Mouse (Mus musculus): ENCODE data around the gene Efcab11. TPM values are rescaled to one million over a fixed set of nuclear protein-coding genes. Genes with fewer than 3 reads are reported as not detected.
"Not testable (repeated sequence)": the region's sequence is repeated elsewhere in the genome, so short reads cannot be mapped to it uniquely, and the experiment has no call there.

Efcab11 gene
- polyA plus RNA-seq, 1 experiment from 2014 or later = 8.3 TPM

DNA sequence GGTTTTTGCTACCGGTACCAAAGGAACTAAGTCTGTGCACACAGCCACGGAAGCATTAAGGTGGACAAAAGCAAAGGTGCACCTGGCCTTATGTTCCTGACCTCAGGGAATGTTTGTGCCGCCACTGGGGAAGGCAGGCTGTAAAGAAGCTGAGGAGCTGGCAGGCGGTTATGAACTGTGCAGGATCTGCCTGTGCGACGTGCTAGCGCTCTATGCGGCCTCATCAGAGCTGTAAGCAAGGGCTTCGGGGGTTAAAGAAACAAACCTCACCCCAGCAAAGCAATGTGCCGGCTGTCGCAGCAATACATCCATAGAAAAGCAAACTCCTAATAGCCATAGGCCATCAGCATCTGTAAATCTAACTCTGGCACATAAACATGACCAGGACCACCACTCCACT is 46.1 kb downstream of the Efcab11 start:
- no peak for ATAC-seq (replicated peaks; ENCODE audit: insufficient number of reproducible peaks, insufficient read depth, low FRiP score, low read depth)
- no peak overlapping the region for H3K9ac ChIP-seq
- no peak overlapping the region for H3K4me2 ChIP-seq
- H3K36me3 ChIP-seq = no peaks in the 10 kb centered on the region
- no peak overlapping the region for H3K27ac ChIP-seq
- no peaks in the 10 kb centered on the region for H3K4me1 ChIP-seq (replicated peaks)
- H3K9me3 ChIP-seq (replicated peaks) = no peaks in the 10 kb centered on the region
- H3K27me3 ChIP-seq = no peaks in the 10 kb centered on the region
- no peak overlapping the region for H3K4me3 ChIP-seq
- 85% methylated on average over 11 of the region's 11 CpGs for WGBS

DNA sequence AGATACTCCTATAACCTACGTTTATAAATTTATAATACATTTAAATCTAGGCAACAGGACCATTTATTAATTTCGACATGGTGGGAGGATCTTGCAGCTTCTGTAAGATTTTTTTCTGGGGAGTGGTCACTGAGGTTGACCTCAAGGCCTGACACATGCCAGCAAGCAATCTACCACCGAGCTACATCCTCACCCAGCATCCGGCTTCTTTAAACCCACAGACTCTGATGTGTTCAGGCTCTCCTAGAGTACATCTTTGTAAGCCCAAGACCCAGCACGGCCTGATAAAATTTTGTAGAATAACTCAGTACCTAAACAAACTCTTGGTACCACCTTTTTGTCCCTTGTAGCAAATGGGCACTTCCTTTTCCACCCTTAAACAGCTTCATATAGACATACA is 46.7 kb downstream of the Efcab11 start:
- Histone ChIP-seq H3K4me2 (no peak overlapping the region), H3K27me3 (no peaks in the 10 kb centered on the region), H3K4me3 (no peak overlapping the region), H3K4me1 (replicated peaks) (no peaks in the 10 kb centered on the region), H3K9me3 (replicated peaks) (no peaks in the 10 kb centered on the region), H3K36me3 (no peaks in the 10 kb centered on the region), H3K9ac (no peak overlapping the region), H3K27ac (no peak overlapping the region)
- WGBS = 82% methylated on average over 5 of the region's 5 CpGs
- ATAC-seq (replicated peaks; ENCODE audit: insufficient number of reproducible peaks, insufficient read depth, low FRiP score, low read depth) = no peak

- H3K4me3 ChIP-seq = no peak overlapping the region
- H3K9me3 ChIP-seq (replicated peaks) = no peaks in the 10 kb centered on the region
- WGBS = 82% methylated on average over 20 of the region's 20 CpGs
- no peaks in the 10 kb centered on the region for H3K4me1 ChIP-seq (replicated peaks)
- no peak overlapping the region for H3K27ac ChIP-seq
- H3K4me2 ChIP-seq = no peak overlapping the region
- H3K9ac ChIP-seq = no peak overlapping the region
- no peaks in the 10 kb centered on the region for H3K27me3 ChIP-seq
- ATAC-seq (replicated peaks; ENCODE audit: insufficient number of reproducible peaks, insufficient read depth, low FRiP score, low read depth) = no peak
- no peaks in the 10 kb centered on the region for H3K36me3 ChIP-seq
Observed at GRCm38 (mm10) chr12:99836404-99837131, 47.7 kb downstream of the Efcab11 start.

DNA sequence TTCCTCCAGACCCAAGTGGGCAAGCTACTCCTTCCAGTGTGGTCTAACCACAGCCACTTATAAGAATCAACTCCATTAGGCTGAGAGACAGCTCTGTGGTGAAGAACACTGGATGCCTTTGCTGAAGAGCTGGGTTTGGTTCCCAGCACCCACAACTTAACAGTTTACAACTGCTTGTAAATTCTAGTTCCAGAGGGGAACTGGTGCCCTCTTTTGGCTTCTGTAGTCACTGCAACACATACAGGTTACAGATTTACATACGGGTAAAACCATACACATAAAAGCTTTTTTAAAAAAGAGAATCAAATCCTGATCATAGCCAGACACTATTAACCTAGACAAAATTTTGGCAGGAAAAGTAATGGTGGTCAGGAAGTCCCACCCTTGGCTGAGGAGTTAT is 50.8 kb downstream of the Efcab11 start:
- H3K27me3 ChIP-seq = no peaks in the 10 kb centered on the region
- H3K27ac ChIP-seq = no peak overlapping the region
- 94% methylated on average over 1 of the region's 1 CpGs for WGBS
- no peak overlapping the region for H3K4me2 ChIP-seq
- ATAC-seq (replicated peaks; ENCODE audit: insufficient number of reproducible peaks, insufficient read depth, low FRiP score, low read depth) = no peak
- H3K4me3 ChIP-seq = no peak overlapping the region
- H3K4me1 ChIP-seq (replicated peaks) = no peaks in the 10 kb centered on the region
- no peak overlapping the region for H3K9ac ChIP-seq
- H3K9me3 ChIP-seq (replicated peaks) = no peaks in the 10 kb centered on the region
- H3K36me3 ChIP-seq = no peaks in the 10 kb centered on the region

GRCm38 (mm10) chr12:99822591-99822990 is 61.6 kb downstream of the Efcab11 start:
- H3K27me3 ChIP-seq = no peaks in the 10 kb centered on the region
- no peaks in the 10 kb centered on the region for H3K9me3 ChIP-seq (replicated peaks)
- H3K9ac ChIP-seq = no peak overlapping the region
- peaks cover 9% of the 10 kb centered on the region for H3K4me1 ChIP-seq (replicated peaks)
- WGBS = 78% methylated on average over 4 of the region's 4 CpGs
- H3K36me3 ChIP-seq = no peaks in the 10 kb centered on the region
- H3K27ac ChIP-seq = no peak overlapping the region; the same call in 1 of the 2 replicates
- H3K4me2 ChIP-seq = peak overlapping the region; percentile 24; the same call in 1 of the 2 replicates
- no peak overlapping the region for H3K4me3 ChIP-seq
- ATAC-seq (replicated peaks; ENCODE audit: insufficient number of reproducible peaks, insufficient read depth, low FRiP score, low read depth) = no peak

GRCm38 (mm10) chr12:99821309-99821934 is 62.8 kb downstream of the Efcab11 start:
- Histone ChIP-seq H3K9ac (no peak overlapping the region), H3K4me2 (no peak overlapping the region), H3K9me3 (replicated peaks) (no peaks in the 10 kb centered on the region), H3K36me3 (no peaks in the 10 kb centered on the region), H3K4me1 (replicated peaks) (peaks cover 9% of the 10 kb centered on the region), H3K4me3 (no peak overlapping the region), H3K27ac (no peak overlapping the region), H3K27me3 (no peaks in the 10 kb centered on the region)
- 68% methylated on average over 12 of the region's 12 CpGs for WGBS
- no peak for ATAC-seq (replicated peaks; ENCODE audit: insufficient number of reproducible peaks, insufficient read depth, low FRiP score, low read depth)

DNA sequence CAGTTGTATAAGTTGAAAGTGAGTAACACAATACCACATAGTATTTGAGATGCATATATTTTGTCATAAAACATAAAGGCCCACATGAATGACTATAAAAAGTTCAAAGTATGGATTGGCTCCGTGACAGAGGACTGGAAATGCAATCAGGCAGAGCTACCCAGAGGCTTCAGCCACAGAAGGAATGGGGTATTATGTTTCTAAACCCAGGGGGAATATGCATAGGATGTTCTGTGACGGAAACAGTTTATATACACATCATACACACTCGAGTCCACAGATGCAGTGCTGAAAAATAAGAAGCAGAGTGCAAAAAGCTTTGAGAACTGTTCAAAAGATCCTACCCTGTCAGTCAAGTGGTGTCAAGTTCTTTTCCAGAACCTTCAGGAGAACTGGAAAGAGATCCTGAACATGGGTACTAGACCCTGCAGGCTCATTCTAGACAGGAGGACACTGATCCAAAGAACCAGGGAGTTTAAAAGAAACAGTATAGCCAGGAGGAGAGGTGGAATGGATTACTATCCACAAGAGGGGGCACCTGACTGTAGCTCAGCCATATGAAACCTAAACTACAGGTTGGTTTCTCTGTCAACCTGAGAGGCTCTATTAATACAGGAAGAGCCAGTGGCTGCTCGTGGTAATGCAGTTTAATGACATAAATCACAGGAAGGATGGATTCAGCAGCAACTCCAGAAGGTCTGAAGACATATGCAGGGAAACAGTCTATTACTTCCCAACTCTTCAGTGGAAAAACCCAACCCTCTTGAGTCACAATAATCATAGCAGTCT is 64.9 kb downstream of the Efcab11 start:
- WGBS = 68% methylated on average over 4 of the region's 4 CpGs
- Histone ChIP-seq H3K9ac (no peak overlapping the region), H3K4me1 (replicated peaks) (peaks cover 9% of the 10 kb centered on the region), H3K36me3 (no peaks in the 10 kb centered on the region), H3K9me3 (replicated peaks) (no peaks in the 10 kb centered on the region), H3K4me2 (no peak overlapping the region), H3K27ac (no peak overlapping the region), H3K27me3 (no peaks in the 10 kb centered on the region), H3K4me3 (no peak overlapping the region)
- no peak for ATAC-seq (replicated peaks; ENCODE audit: insufficient number of reproducible peaks, insufficient read depth, low FRiP score, low read depth)

- not testable (repeated sequence) for H3K27ac ChIP-seq; H3K4me1 ChIP-seq (replicated peaks); H3K4me3 ChIP-seq; H3K9ac ChIP-seq; ATAC-seq (replicated peaks; ENCODE audit: insufficient number of reproducible peaks, insufficient read depth, low FRiP score, low read depth); H3K4me2 ChIP-seq; H3K27me3 ChIP-seq; H3K36me3 ChIP-seq; H3K9me3 ChIP-seq (replicated peaks)
- 93% methylated on average over 16 of the region's 16 CpGs for WGBS
Observed at GRCm38 (mm10) chr12:99818006-99818405, 66.2 kb downstream of the Efcab11 start.

DNA sequence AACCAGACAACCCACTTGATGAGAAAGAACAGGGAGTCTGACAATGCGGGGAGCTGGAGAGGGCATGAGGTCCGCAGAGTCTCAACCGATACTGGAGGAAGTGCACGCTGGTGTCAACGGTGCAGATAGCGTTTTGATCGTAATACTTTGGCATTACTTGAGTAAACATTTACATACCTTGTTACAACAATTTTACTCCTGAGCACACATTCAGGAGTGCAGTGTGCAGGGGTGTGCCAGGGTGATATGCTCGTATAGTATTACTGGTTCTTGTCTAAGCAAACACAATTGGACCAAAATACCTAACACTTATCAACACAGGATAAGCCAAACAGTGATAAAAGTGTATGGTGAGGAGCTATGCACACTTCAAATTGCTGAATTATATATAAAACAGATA is 69.0 kb downstream of the Efcab11 start:
- H3K27ac ChIP-seq = no peak overlapping the region
- WGBS = 77% methylated on average over 8 of the region's 8 CpGs
- no peak overlapping the region for H3K4me3 ChIP-seq
- no peaks in the 10 kb centered on the region for H3K36me3 ChIP-seq
- no peak overlapping the region for H3K9ac ChIP-seq
- no peak for ATAC-seq (replicated peaks; ENCODE audit: insufficient number of reproducible peaks, insufficient read depth, low FRiP score, low read depth)
- no peak overlapping the region for H3K4me2 ChIP-seq
- H3K27me3 ChIP-seq = no peaks in the 10 kb centered on the region
- no peaks in the 10 kb centered on the region for H3K4me1 ChIP-seq (replicated peaks)
- H3K9me3 ChIP-seq (replicated peaks) = no peaks in the 10 kb centered on the region

DNA sequence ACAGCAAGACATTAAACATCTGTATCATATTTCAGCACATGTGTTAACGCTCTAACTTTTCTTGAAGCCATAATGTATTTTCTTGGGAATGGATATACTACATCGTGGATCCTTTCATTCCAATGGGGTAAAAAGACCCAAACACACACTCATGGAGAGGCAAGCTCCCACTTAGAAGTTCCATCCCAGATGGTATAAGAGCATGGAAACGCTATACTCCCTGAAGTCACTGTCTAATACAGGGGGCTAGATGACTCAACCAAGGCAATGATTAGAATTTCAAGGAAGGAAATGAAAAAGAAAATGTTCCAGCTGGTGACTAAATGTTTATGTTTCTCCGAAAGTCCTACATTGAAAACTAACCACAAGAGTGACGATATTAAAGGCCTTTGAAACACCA is 76.3 kb downstream of the Efcab11 start:
- Histone ChIP-seq H3K27me3 (no peaks in the 10 kb centered on the region), H3K9ac (no peak overlapping the region), H3K4me3 (no peak overlapping the region), H3K36me3 (no peaks in the 10 kb centered on the region), H3K9me3 (replicated peaks) (no peaks in the 10 kb centered on the region), H3K27ac (no peak overlapping the region), H3K4me2 (no peak overlapping the region), H3K4me1 (replicated peaks) (no peaks in the 10 kb centered on the region)
- ATAC-seq (replicated peaks; ENCODE audit: insufficient number of reproducible peaks, insufficient read depth, low FRiP score, low read depth) = no peak
- WGBS = 74% methylated on average over 5 of the region's 5 CpGs

GRCm38 (mm10) chr12:99806741-99807140 is 77.5 kb downstream of the Efcab11 start:
- not testable (repeated sequence) for H3K4me1 ChIP-seq (replicated peaks); H3K27me3 ChIP-seq; H3K9me3 ChIP-seq (replicated peaks); H3K4me2 ChIP-seq; H3K4me3 ChIP-seq; ATAC-seq (replicated peaks; ENCODE audit: insufficient number of reproducible peaks, insufficient read depth, low FRiP score, low read depth); H3K36me3 ChIP-seq; H3K27ac ChIP-seq; H3K9ac ChIP-seq
- 88% methylated on average over 7 of the region's 7 CpGs for WGBS

Measured in heart, embryonic 15.5 days (tissue).